Mouse (Mus musculus) forebrain, postnatal 0 days (tissue): ENCODE results near the gene Pdcd1lg2. TPM values are rescaled to one million over a fixed set of nuclear protein-coding genes. Genes with fewer than 3 reads are reported as not detected.

Experiments
- ATAC-seq: fragments of 200-750 bp; cut with Nextera tagmentation; 2 replicates; pipeline ENCODE4 v1.8.0; 2017; ENCODE audit warnings: mild to moderate bottlenecking, moderate library complexity
- DNase-seq: peaks from one replicate; pipeline ENCODE4 v3.0.0-alpha.2; 2015
- H3K27ac ChIP-seq: fragments of 300-500 bp; sonication (generic); 2 replicates; pipeline ENCODE4 v1.5.1; 2014; ENCODE audit warnings: low read depth, mild to moderate bottlenecking, antibody characterized with exemption, low read length, moderate library complexity, mixed read lengths
- H3K27me3 ChIP-seq: fragments of 300-500 bp; sonication (generic); 2 replicates; pipeline ENCODE4 v1.6.1; 2014; ENCODE audit warnings: mild to moderate bottlenecking, low read length, mixed read lengths; ENCODE audit not compliant: insufficient read depth
- H3K36me3 ChIP-seq: fragments of 300-500 bp; sonication (generic); 2 replicates; pipeline ENCODE4 v1.6.1; 2014; ENCODE audit warnings: mild to moderate bottlenecking, moderate library complexity; ENCODE audit not compliant: insufficient read depth
- H3K4me1 ChIP-seq: fragments of 300-500 bp; sonication (generic); 2 replicates; pipeline ENCODE4 v1.6.1; 2014; ENCODE audit warnings: antibody characterized with exemption; ENCODE audit not compliant: insufficient read depth
- H3K4me2 ChIP-seq: fragments of 300-500 bp; sonication (generic); 2 replicates; pipeline ENCODE4 v1.6.1; 2014; ENCODE audit warnings: low read depth, mild to moderate bottlenecking, moderate library complexity
- H3K4me3 ChIP-seq: fragments of 300-500 bp; sonication (generic); 2 replicates; pipeline ENCODE4 v1.5.1; 2014; ENCODE audit warnings: low read depth, low read length, mixed read lengths
- H3K9ac ChIP-seq: fragments of 300-500 bp; sonication (generic); 2 replicates; pipeline ENCODE4 v1.6.1; 2014; ENCODE audit warnings: mild to moderate bottlenecking
- H3K9me3 ChIP-seq: fragments of 300-500 bp; sonication (generic); 2 replicates; pipeline ENCODE4 v1.6.1; 2016; ENCODE audit warnings: low read length
- CTCF ChIP-seq: sonication (generic); IDR thresholded peaks from 2 replicates; pipeline ENCODE4 v1.5.1; 2016; ENCODE audit warnings: antibody characterized with exemption, control low read depth, low read depth
- WGBS: fragments of 180-500 bp; shearing (Covaris S2); extraction: QIAGEN DNeasy Blood & Tissue Kit; methylation state at CpG from one replicate; pipeline ENCODE4 v1.1.7; 2014; 5-methylcytosine and 5-hydroxymethylcytosine counted together
- polyA plus RNA-seq: library from polyadenylated mRNA; unstranded; fragments of >200 nt; fragmentation: Nextera tagmentation; extraction: Ambion mirVana; gene quantifications from 2 replicates; pipeline ENCODE4 v1.2.1, GENCODE M21; 2015
- total RNA-seq: library from RNA; depleted of rRNA; stranded (reverse); fragments of >200 nt; gene quantifications from 2 replicates; pipeline ENCODE4 v1.2.3, GENCODE M21; 2014

Gene Pdcd1lg2
- total and polyA plus RNA-seq, 2 experiments from 2014 or later, result 0.19 TPM; not detected in 1

GRCm38 (mm10) chr19:29474803-29475202 is 64.1 kb downstream of the Pdcd1lg2 start:
- Histone ChIP-seq H3K4me3 (no peak overlapping the region), H3K4me1 (no peaks in the 10 kb centered on the region), H3K9ac (no peak overlapping the region), H3K4me2 (no peak overlapping the region), H3K27me3 (no peaks in the 10 kb centered on the region), H3K27ac (no peak overlapping the region), H3K9me3 (no peaks in the 10 kb centered on the region), H3K36me3 (no peaks in the 10 kb centered on the region)
- no peak for ATAC-seq
- WGBS, result 61% methylated on average over 2 of the region's 2 CpGs
- DNase-seq, result no peak
- TF ChIP-seq CTCF, result no peak

- Histone ChIP-seq H3K36me3 (no peaks in the 10 kb centered on the region), H3K27me3 (no peaks in the 10 kb centered on the region), H3K27ac (no peak overlapping the region), H3K9ac (no peak overlapping the region), H3K4me1 (no peaks in the 10 kb centered on the region), H3K9me3 (no peaks in the 10 kb centered on the region), H3K4me3 (no peak overlapping the region), H3K4me2 (no peak overlapping the region)
- ATAC-seq, result no peak
- WGBS, result 88% methylated on average over 4 of the region's 4 CpGs
- no peak for TF ChIP-seq CTCF
- no peak for DNase-seq
Observed at GRCm38 (mm10) chr19:29475210-29475620, 64.5 kb downstream of the Pdcd1lg2 start.

DNA sequence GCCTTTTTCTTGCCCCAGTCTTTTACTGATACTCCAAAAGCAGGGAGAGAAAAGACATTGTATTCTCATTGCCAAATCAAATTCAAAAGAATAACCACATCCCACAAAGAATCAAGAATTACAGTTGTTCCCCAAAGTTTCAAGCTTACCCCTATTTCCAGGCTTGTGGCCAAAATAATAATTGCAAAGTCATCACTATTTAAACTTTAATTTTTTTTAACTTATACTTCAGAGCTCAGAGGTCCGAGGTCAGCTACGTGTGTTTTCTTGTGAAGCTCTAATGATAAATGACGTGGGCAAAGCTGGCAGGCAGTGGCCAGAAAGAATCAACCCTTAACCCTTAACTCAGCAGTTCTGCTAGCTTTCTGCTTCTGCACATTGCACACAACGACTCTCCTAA is 67.9 kb downstream of the Pdcd1lg2 start:
- no peak for DNase-seq
- Histone ChIP-seq H3K36me3 (no peaks in the 10 kb centered on the region), H3K9me3 (no peaks in the 10 kb centered on the region), H3K4me3 (no peak overlapping the region), H3K27ac (no peak overlapping the region), H3K4me1 (no peaks in the 10 kb centered on the region), H3K27me3 (no peaks in the 10 kb centered on the region), H3K9ac (no peak overlapping the region), H3K4me2 (no peak overlapping the region)
- ATAC-seq, result no peak
- WGBS, result 28% methylated on average over 4 of the region's 4 CpGs
- no peak for TF ChIP-seq CTCF

DNA sequence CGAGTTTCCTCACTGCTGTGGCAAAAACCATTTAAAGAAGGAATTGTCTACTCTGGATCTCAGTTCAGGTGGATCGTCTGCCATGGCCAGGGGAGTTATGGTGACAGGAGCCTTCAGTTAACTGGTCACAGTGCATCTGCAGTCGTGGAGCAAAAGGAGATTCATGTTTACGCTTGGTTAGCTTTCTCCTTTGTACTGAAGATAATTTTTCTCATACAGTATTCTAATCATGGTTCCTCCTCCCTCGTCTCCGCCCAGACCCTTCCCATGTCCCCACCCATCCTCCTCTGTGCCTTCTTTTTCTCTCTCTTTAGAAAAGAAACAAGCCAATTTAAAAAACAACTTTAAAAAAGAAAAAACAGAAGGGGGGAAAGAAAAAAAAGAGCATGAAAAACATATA is 70.9 kb downstream of the Pdcd1lg2 start:
- no peaks in the 10 kb centered on the region for H3K27me3 ChIP-seq
- TF ChIP-seq CTCF, result no peak
- no peaks in the 10 kb centered on the region for H3K9me3 ChIP-seq
- no peak overlapping the region for H3K4me2 ChIP-seq
- no peak overlapping the region for H3K4me3 ChIP-seq
- no peaks in the 10 kb centered on the region for H3K4me1 ChIP-seq
- no peak for ATAC-seq
- no peak for DNase-seq
- H3K36me3 ChIP-seq, result no peaks in the 10 kb centered on the region
- 69% methylated on average over 6 of the region's 6 CpGs for WGBS
- H3K9ac ChIP-seq, result no peak overlapping the region
- H3K27ac ChIP-seq, result no peak overlapping the region

DNA sequence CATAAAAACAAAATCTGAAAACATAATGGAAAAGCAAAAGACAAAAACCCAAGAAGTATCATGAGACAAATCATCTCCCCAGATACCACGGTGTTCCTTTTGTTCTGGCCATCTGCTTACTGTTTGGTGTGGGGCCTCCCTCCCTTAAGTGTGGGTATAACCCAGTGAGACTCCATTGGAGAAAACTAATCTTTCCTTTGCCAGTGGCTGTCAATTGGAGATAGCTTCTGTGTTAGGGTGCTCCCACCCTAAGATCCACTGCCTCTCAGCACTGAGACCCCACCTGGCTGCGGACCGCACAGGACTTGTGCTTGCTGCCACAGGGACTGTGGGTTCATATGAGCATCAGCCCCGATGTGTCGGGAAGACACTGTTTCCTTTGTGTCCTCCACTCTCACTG is 71.4 kb downstream of the Pdcd1lg2 start:
- H3K27ac ChIP-seq, result no peak overlapping the region
- ATAC-seq, result no peak
- WGBS, result 74% methylated on average over 5 of the region's 5 CpGs

GRCm38 (mm10) chr19:29482637-29483036 is 71.9 kb downstream of the Pdcd1lg2 start:
- no peaks in the 10 kb centered on the region for H3K27me3 ChIP-seq
- H3K4me2 ChIP-seq, result no peak overlapping the region
- no peak for ATAC-seq
- no peaks in the 10 kb centered on the region for H3K36me3 ChIP-seq
- 60% methylated on average over 3 of the region's 3 CpGs for WGBS
- H3K9ac ChIP-seq, result no peak overlapping the region
- no peaks in the 10 kb centered on the region for H3K4me1 ChIP-seq
- H3K27ac ChIP-seq, result no peak overlapping the region
- DNase-seq, result no peak
- TF ChIP-seq CTCF, result no peak
- no peaks in the 10 kb centered on the region for H3K9me3 ChIP-seq
- H3K4me3 ChIP-seq, result no peak overlapping the region

More for the DNA sequence above, 71.4 kb downstream of the Pdcd1lg2 start:
- no peak for TF ChIP-seq CTCF
- no peak overlapping the region for H3K9ac ChIP-seq
- no peaks in the 10 kb centered on the region for H3K27me3 ChIP-seq
- no peak overlapping the region for H3K4me2 ChIP-seq
- DNase-seq, result no peak
- no peaks in the 10 kb centered on the region for H3K36me3 ChIP-seq
- no peaks in the 10 kb centered on the region for H3K9me3 ChIP-seq
- H3K4me1 ChIP-seq, result no peaks in the 10 kb centered on the region
- H3K4me3 ChIP-seq, result no peak overlapping the region

GRCm38 (mm10) chr19:29483386-29483785 is 72.7 kb downstream of the Pdcd1lg2 start:
- H3K4me2 ChIP-seq, result no peak overlapping the region
- no peak overlapping the region for H3K9ac ChIP-seq
- DNase-seq (no peak), ATAC-seq (no peak)
- H3K27me3 ChIP-seq, result no peaks in the 10 kb centered on the region
- no peaks in the 10 kb centered on the region for H3K9me3 ChIP-seq
- H3K4me1 ChIP-seq, result no peaks in the 10 kb centered on the region
- WGBS, result 74% methylated on average over 2 of the region's 2 CpGs
- no peak overlapping the region for H3K4me3 ChIP-seq
- no peaks in the 10 kb centered on the region for H3K36me3 ChIP-seq
- no peak overlapping the region for H3K27ac ChIP-seq
- no peak for TF ChIP-seq CTCF

DNA sequence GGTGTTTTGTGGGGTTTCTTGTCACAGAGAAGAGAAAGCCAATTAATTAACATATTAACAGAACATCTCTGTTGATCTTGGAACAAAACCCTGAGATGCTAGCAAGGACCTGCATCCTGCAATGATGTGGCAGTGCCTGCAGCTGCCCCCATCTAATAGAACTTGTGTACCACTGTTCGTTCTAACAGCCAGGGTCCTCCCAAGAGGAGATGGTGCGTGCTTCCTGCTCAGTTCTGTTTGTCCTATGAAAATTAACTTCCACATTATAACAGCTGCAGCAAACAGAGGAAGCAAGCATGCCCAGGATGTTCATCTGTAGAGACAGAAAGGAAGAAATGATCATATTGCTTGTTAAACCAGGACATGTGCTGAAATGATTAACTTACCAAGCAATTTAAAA is 73.8 kb downstream of the Pdcd1lg2 start:
- no peak overlapping the region for H3K27ac ChIP-seq
- ATAC-seq (no peak), DNase-seq (no peak)
- no peaks in the 10 kb centered on the region for H3K9me3 ChIP-seq
- H3K36me3 ChIP-seq, result no peaks in the 10 kb centered on the region
- 50% methylated on average over 2 of the region's 2 CpGs for WGBS
- no peaks in the 10 kb centered on the region for H3K4me1 ChIP-seq
- H3K4me2 ChIP-seq, result no peak overlapping the region
- no peak overlapping the region for H3K9ac ChIP-seq
- no peak for TF ChIP-seq CTCF
- H3K4me3 ChIP-seq, result no peak overlapping the region
- no peaks in the 10 kb centered on the region for H3K27me3 ChIP-seq
